Mouse (Mus musculus) neural tube, embryonic 12.5 days (tissue): ENCODE results near the gene Rgl1. TPM values are rescaled to one million over a fixed set of nuclear protein-coding genes. Genes with fewer than 3 reads are reported as not detected.

Source experiments
- ATAC-seq: fragments of 200-750 bp; cut with Nextera tagmentation; 2 replicates; pipeline ENCODE4 v1.8.0; 2017; ENCODE audit warnings: low read depth, mild to moderate bottlenecking, moderate TSS enrichment, moderate library complexity; ENCODE audit not compliant: low FRiP score
- H3K27ac ChIP-seq: fragments of 300-500 bp; sonication (generic); 2 replicates; pipeline ENCODE4 v1.5.1; 2016
- H3K27me3 ChIP-seq: fragments of 300-500 bp; sonication (generic); replicated peaks from 2 replicates; pipeline ENCODE4 v1.6.1; 2016; ENCODE audit warnings: mild to moderate bottlenecking
- H3K36me3 ChIP-seq: fragments of 300-500 bp; sonication (generic); 2 replicates; pipeline ENCODE4 v1.6.1; 2016; ENCODE audit warnings: mild to moderate bottlenecking
- H3K4me1 ChIP-seq: fragments of 300-500 bp; sonication (generic); 2 replicates; pipeline ENCODE4 v1.6.1; 2016
- H3K4me2 ChIP-seq: fragments of 300-500 bp; sonication (generic); replicated peaks from 2 replicates; pipeline ENCODE4 v1.6.1; 2016; ENCODE audit warnings: mild to moderate bottlenecking
- H3K4me3 ChIP-seq: fragments of 300-500 bp; sonication (generic); 2 replicates; pipeline ENCODE4 v1.5.1; 2016
- H3K9ac ChIP-seq: fragments of 300-500 bp; sonication (generic); 2 replicates; pipeline ENCODE4 v1.6.1; 2016; ENCODE audit warnings: mild to moderate bottlenecking
- H3K9me3 ChIP-seq: fragments of 300-500 bp; sonication (generic); 2 replicates; pipeline ENCODE4 v1.6.1; 2016; ENCODE audit warnings: mild to moderate bottlenecking
- WGBS: fragments of 180-500 bp; shearing (Covaris S2); methylation state at CpG from one replicate; pipeline ENCODE4 v1.1.7; 2016; 5-methylcytosine and 5-hydroxymethylcytosine counted together
- polyA plus RNA-seq: library from polyadenylated mRNA; unstranded; fragments of >200 nt; fragmentation: Nextera tagmentation; extraction: Ambion mirVana; gene quantifications from 2 replicates; pipeline ENCODE4 v1.2.1, GENCODE M21; 2016

Rgl1 gene
- polyA plus RNA-seq, 1 experiment from 2014 or later: 22.7 TPM

DNA sequence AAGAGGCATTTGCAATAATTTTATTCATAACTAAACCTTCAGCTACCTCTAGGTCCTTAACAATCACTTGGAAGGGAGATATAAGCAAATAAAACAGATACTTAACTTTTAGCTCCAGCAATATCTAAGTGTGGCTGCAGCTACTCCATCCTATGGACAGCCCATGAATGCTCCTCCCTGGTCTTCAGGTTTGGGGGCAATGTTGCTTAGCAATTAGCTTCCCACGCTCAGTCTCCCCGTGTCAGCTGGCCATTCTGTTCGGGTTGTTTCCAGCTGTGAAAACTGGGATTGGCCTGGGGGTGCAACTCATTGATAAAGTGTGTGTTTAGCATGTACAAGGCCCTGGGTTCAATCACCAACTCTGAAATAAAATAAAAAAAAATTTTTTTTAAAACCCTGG lies 136.4 kb downstream of the Rgl1 start:
- H3K27ac ChIP-seq: no peak overlapping the region
- no peaks in the 10 kb centered on the region; the same call in 1 of the 2 replicates for H3K27me3 ChIP-seq
- no peaks in the 10 kb centered on the region for H3K4me1 ChIP-seq
- no peaks in the 10 kb centered on the region for H3K36me3 ChIP-seq
- H3K9me3 ChIP-seq: 0 out of 2 replicates have a peak, but pooled peaks cover 3% of the 10 kb centered on the region
- H3K9ac ChIP-seq: no peak overlapping the region
- no peak overlapping the region for H3K4me3 ChIP-seq
- ATAC-seq: no peak
- no peak overlapping the region for H3K4me2 ChIP-seq
- 14% methylated on average over 3 of the region's 3 CpGs for WGBS

DNA sequence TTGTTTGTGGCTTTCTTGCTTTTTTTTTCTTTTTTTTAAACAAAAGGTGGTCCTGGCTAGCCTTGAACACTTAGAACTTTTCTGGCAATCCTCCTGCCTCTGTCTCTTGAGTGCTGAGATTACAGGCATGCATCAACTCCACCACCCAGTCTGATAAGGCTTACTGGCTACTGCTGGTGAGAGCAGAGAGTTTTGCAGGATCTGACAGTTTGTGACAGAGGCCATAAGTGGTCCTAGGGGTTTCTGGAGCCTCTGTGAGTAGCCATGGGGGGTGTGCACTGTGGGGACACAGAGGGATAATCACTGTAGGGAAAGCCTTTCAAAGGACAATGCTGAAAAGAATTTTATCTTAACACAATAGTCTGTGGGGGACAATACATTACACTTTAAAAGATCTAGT lies 140.5 kb downstream of the Rgl1 start:
- Histone ChIP-seq H3K36me3 (no peaks in the 10 kb centered on the region), H3K4me2 (peak overlapping the region; percentile 74), H3K4me1 (peaks cover 16% of the 10 kb centered on the region; the same call in 1 of the 2 replicates), H3K4me3 (peak overlapping the region; percentile 55; the same call in 1 of the 2 replicates), H3K27me3 (no peaks in the 10 kb centered on the region; the same call in 1 of the 2 replicates), H3K9ac (peak overlapping the region; percentile 63; the same call in 1 of the 2 replicates), H3K9me3 (no peaks in the 10 kb centered on the region), H3K27ac (no peak overlapping the region)
- ATAC-seq: no peak

DNA sequence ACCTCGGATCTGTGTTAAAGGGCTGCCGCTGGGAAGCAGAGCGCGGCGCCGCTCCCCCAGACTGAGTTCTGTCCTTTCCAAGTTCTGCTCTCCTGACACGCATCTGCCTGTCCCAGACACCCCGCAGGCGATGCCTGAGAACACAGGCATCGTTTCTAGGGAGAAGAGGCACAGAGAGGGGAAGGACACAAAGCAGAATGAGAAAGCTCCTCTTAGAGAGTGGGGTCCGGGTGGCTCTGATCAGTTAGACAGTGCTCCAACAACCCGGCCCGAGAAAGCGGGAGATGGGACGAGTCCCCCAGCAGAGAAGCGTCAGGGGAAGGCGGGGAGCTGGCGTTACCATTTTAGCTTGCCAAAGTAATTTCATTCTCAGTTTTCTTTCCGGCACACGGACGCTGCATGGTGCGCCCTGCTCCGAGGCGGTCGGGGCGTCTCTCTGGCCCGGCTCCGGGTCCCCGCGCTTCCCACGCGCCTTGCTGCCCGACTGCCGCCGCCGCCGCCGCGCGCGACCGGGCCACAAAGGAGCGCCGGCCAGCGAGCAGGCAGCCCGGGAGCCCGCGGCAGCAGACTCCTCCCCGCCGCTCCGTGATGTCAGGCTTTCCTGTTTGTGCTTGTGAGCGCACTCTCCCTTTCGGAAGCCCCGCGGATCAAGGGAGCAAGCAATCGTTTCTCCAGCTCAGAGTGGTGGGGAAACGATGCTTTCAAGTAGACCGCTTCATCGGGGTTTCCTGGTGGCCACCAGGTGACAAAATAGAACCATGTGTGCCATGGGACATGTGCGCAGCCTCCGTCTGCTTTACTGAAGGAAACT lies 141.3 kb downstream of the Rgl1 start:
- peak overlapping the region; percentile 55 for H3K4me3 ChIP-seq
- WGBS: under 1% methylated on average over 61 of the region's 61 CpGs
- H3K4me2 ChIP-seq: peak overlapping the region; percentile 74
- peak; percentile 90 for ATAC-seq
- no peak overlapping the region; the same call in 1 of the 2 replicates for H3K27ac ChIP-seq
- H3K4me1 ChIP-seq: peaks cover 16% of the 10 kb centered on the region; the same call in 1 of the 2 replicates
- no peaks in the 10 kb centered on the region for H3K36me3 ChIP-seq
- no peaks in the 10 kb centered on the region for H3K9me3 ChIP-seq
- H3K9ac ChIP-seq: peak overlapping the region; percentile 63
- no peaks in the 10 kb centered on the region; the same call in 1 of the 2 replicates for H3K27me3 ChIP-seq

DNA sequence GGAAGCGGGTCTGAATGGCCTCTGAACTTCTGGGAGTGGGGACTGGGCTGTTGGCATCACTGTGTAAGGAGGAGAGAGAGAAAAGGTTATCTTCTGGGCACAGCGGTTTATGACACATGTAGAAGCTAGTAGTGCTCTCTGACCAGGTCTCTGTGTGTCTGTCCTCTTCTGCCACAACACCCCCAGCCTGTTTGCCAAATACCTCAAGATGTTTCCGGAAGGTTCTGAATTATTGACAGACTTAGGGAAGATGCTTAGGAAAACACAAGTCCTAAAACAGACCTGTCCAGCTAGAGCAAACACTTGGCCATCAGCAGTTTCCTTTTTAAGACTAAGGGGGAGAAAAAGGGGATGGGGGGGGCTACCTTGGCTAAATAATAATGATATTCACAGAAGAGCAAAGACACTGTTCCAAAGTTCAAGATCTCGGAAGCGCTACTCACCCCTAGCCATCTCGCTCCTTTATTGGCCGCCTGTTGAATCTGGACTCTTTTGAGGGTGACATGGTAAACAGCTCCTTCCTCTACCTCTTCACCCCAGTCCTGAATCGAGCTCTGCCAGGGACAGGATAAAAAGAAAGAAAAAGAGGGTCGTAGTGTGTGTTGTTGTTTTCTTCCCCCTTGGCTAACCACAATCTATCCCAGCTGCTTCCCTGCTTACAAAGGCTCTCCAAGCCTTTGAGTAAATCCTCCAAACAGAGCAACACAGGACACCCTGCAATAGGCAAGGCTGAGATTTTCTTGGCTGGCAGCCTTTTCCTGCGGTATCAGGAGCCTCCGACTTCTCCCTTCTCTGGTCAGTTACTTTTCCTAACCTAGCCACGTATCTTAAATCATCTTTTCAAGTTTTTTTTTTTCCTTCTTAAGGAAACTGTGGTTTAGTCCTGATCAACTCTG lies 142.5 kb downstream of the Rgl1 start:
- Histone ChIP-seq H3K9me3 (no peaks in the 10 kb centered on the region), H3K27me3 (no peaks in the 10 kb centered on the region; the same call in 1 of the 2 replicates), H3K27ac (no peak overlapping the region), H3K4me3 (peak overlapping the region; percentile 15), H3K4me2 (peak overlapping the region; percentile 74), H3K4me1 (peaks cover 16% of the 10 kb centered on the region; the same call in 1 of the 2 replicates), H3K36me3 (peaks cover 3% of the 10 kb centered on the region; the same call in 1 of the 2 replicates), H3K9ac (0 out of 2 replicates have a peak overlapping the region, but pooled peaks have one; percentile 63)
- no peak for ATAC-seq
- 36% methylated on average over 12 of the region's 12 CpGs for WGBS

DNA sequence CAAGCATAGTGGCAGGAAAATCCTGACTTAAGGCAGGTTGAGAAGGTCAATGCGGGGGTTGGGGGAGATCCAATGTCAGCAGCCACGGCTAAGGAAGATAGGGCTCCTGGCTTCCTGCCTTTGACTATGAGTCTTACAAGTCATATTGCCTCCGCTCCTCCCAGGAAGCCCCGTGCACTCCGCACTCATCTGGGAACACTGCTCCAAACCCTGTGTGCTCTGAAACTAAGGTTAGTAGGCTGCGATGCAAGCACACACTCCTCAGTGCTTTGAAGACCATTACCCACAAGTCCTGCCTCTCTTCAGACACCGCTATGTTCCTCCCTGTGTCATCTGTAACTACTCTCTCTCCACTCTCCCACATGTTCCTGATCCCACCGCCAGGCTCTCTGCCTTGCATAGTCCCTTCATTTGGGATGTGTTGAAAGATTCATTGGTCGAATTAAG lies 143.4 kb downstream of the Rgl1 start:
- peaks cover 3% of the 10 kb centered on the region; the same call in 1 of the 2 replicates for H3K36me3 ChIP-seq
- peak overlapping the region; percentile 5; the same call in 1 of the 2 replicates for H3K4me3 ChIP-seq
- no peaks in the 10 kb centered on the region; the same call in 1 of the 2 replicates for H3K27me3 ChIP-seq
- H3K9ac ChIP-seq: no peak overlapping the region
- H3K9me3 ChIP-seq: no peaks in the 10 kb centered on the region
- WGBS: 78% methylated on average over 9 of the region's 9 CpGs
- H3K4me2 ChIP-seq: peak overlapping the region; percentile 74
- no peak overlapping the region for H3K27ac ChIP-seq
- no peak for ATAC-seq
- H3K4me1 ChIP-seq: peaks cover 16% of the 10 kb centered on the region; the same call in 1 of the 2 replicates

DNA sequence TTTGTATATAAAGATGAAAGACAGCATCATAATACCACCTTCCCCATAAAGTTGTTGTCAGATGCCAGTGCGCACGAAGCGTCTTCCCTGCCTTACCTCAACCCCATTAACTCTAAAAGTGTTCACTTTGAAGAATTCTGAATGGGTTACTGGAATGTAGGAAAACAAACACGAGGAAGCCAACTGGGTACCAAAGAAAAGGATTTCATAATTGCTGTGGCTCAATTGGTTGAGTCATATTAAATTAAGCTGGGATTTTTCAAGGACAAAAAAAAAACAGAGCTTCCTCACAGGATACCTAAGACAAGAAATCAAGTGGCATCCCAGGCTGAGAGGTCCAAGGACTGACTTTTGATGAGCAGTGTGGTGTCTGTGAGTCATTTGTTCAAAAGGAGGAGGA lies 144.5 kb downstream of the Rgl1 start:
- Histone ChIP-seq H3K36me3 (peaks cover 3% of the 10 kb centered on the region; the same call in 1 of the 2 replicates), H3K4me1 (peaks cover 20% of the 10 kb centered on the region; the same call in 1 of the 2 replicates), H3K9me3 (no peaks in the 10 kb centered on the region), H3K4me2 (0 out of 2 replicates have a peak overlapping the region, but pooled peaks have one; percentile 74), H3K4me3 (no peak overlapping the region), H3K27me3 (no peaks in the 10 kb centered on the region; the same call in 1 of the 2 replicates), H3K27ac (no peak overlapping the region), H3K9ac (no peak overlapping the region)
- WGBS: 91% methylated on average over 4 of the region's 4 CpGs
- ATAC-seq: no peak

DNA sequence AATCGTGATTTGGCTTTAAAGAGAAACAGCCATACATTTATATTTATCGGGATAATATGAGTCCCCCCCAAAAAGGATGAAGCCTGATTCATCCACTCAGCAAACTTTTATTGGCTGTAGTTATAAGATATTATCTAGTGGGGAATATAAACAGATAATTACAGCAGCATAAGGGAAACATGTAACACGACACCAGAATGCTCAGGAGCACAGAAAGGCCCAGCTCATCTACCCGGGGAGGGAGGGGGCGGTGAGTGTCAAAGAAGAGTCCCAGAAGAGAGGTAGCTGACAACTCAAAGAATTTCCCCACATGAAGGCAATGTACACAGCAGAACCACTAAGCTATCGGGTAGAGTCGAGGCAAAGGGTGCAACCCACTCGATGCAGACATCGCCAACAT lies 146.8 kb downstream of the Rgl1 start:
- WGBS: 89% methylated on average over 9 of the region's 9 CpGs
- H3K36me3 ChIP-seq: peaks cover 3% of the 10 kb centered on the region; the same call in 1 of the 2 replicates
- no peaks in the 10 kb centered on the region for H3K27me3 ChIP-seq
- no peak overlapping the region for H3K4me3 ChIP-seq
- H3K4me1 ChIP-seq: peaks cover 20% of the 10 kb centered on the region; the same call in 1 of the 2 replicates
- no peak overlapping the region for H3K27ac ChIP-seq
- no peak overlapping the region for H3K9ac ChIP-seq
- H3K4me2 ChIP-seq: no peak overlapping the region
- no peak for ATAC-seq
- H3K9me3 ChIP-seq: no peaks in the 10 kb centered on the region

DNA sequence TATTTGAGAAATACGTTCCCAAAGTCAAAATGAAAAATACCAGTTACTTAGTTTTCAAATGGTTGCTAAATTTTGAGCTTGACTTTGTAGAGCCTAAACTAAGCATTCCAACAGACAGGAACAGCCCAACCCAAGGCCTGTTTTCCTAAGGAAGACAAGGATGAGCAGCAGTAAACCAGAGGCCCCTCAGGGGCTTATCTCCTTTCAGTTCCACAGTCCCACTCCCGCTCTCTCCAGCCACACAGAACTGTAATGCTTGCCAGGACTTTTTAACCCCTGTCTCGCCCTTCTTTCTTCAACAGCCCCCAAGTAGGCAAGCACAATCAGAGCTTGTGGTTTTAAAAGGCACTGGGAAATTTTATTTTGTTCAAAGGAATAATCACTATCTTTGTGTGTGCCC lies 147.3 kb downstream of the Rgl1 start:
- ATAC-seq: no peak
- Histone ChIP-seq H3K27me3 (no peaks in the 10 kb centered on the region), H3K9me3 (no peaks in the 10 kb centered on the region), H3K4me2 (no peak overlapping the region), H3K36me3 (peaks cover 3% of the 10 kb centered on the region; the same call in 1 of the 2 replicates), H3K27ac (no peak overlapping the region), H3K4me3 (no peak overlapping the region), H3K9ac (no peak overlapping the region), H3K4me1 (peaks cover 20% of the 10 kb centered on the region; the same call in 1 of the 2 replicates)
- 89% methylated on average over 3 of the region's 3 CpGs for WGBS

DNA sequence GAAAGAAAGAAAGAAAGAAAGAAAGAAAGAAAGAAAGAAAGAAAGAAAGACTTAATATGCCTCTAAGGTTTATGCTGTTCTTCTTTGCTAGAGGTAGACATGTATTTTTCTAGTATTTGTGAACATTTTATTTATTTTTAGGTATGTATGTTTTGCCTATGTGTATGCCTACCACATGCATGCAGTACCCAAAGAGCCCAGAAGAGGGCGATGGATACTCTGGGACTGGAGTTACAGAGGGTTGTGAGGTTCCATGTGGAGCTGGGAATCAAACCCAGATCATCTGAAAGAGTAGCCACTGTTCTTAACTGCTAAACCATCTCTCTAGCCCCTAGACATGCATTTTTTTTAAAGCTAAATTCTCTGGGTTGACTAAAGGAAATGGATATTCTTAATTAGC lies 147.8 kb downstream of the Rgl1 start:
- H3K27ac ChIP-seq: no peak overlapping the region
- ATAC-seq: no peak
- H3K27me3 ChIP-seq: no peaks in the 10 kb centered on the region
- H3K4me1 ChIP-seq: peaks cover 15% of the 10 kb centered on the region; the same call in 1 of the 2 replicates
- H3K4me3 ChIP-seq: no peak overlapping the region
- 61% methylated on average over 1 of the region's 1 CpGs for WGBS
- H3K36me3 ChIP-seq: peaks cover 3% of the 10 kb centered on the region; the same call in 1 of the 2 replicates
- H3K9me3 ChIP-seq: no peaks in the 10 kb centered on the region
- no peak overlapping the region for H3K4me2 ChIP-seq
- H3K9ac ChIP-seq: no peak overlapping the region

DNA sequence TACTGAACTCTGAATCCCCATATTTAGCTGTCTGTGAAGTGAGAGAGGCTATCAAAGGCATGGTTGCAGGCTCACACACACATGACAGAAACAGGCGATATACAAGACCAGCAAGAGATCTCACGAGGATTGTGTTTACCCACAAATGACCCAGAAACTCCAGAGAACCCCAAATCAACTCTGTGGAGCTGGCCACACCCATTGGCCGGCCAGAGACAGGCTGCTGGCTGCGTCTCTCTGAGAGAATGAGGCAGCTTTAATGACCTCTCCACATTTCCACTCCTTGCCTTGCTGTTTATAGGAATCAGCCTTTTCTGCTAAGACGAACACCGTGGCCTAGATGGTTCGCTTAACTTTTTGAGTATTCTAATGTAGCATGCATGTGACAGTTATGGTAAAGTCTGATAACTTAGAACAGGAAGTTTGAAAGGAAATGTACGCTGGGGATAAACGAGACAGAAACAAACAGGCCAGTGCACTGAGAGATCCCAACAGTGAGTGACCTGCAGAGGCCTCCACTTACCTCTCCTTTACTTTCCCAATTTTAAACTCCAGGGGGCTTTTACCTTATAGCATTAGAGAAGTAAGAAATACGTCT lies 148.3 kb downstream of the Rgl1 start:
- 87% methylated on average over 10 of the region's 10 CpGs for WGBS
- Histone ChIP-seq H3K36me3 (peaks cover 3% of the 10 kb centered on the region; the same call in 1 of the 2 replicates), H3K4me3 (no peak overlapping the region), H3K27me3 (no peaks in the 10 kb centered on the region), H3K9ac (no peak overlapping the region), H3K4me2 (no peak overlapping the region), H3K9me3 (no peaks in the 10 kb centered on the region), H3K27ac (no peak overlapping the region), H3K4me1 (peaks cover 9% of the 10 kb centered on the region; the same call in 1 of the 2 replicates)
- no peak for ATAC-seq

DNA sequence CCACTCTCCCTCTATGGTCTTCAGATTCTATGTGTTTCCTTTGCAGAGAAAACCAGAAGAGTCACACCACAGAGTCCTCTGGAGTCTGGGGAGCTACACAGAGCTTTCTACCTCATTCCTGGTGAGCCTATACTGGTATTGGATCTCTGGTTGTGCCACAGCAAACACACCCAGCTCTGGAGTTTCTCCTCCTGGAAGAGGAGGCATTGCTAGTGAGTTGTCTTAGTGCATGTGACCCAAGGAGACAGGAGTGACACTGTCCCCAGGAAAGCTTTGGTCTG lies 149.4 kb downstream of the Rgl1 start:
- ATAC-seq: no peak
- Histone ChIP-seq H3K4me1 (0 out of 2 replicates have a peak, but pooled peaks cover 5% of the 10 kb centered on the region), H3K27me3 (no peaks in the 10 kb centered on the region), H3K36me3 (peaks cover 3% of the 10 kb centered on the region; the same call in 1 of the 2 replicates), H3K9me3 (no peaks in the 10 kb centered on the region), H3K9ac (no peak overlapping the region), H3K4me2 (no peak overlapping the region), H3K27ac (no peak overlapping the region), H3K4me3 (no peak overlapping the region)
